Mouse (Mus musculus) cerebellum, adult 2 months (tissue): ENCODE measurements around the gene Galnt17.
A peak's percentile ranks its signal among the peaks of the same experiment; 100 is the strongest.

ENCODE experiments used
- CTCF ChIP-seq: fragments of 200-500 bp; IDR thresholded peaks from 2 replicates; pipeline ENCODE4 v1.5.1; 2011; ENCODE audit warnings: low read depth, mild to moderate bottlenecking, control low read depth, low read length, moderate library complexity, borderline replicate concordance; ENCODE audit not compliant: insufficient read depth
- POLR2A ChIP-seq: fragments of 200-500 bp; IDR thresholded peaks from 2 replicates; pipeline ENCODE4 v1.6.1; 2011; ENCODE audit warnings: low read length, control low read depth, borderline replicate concordance; ENCODE audit not compliant: insufficient read depth

- TF ChIP-seq POLR2A: no peak
- peak; percentile 37; the same call in 1 of the 2 replicates for TF ChIP-seq CTCF
These were observed 438.4 kb downstream of the Galnt17 start for GRCm38 (mm10) chr5:130869869-130870268.
